Mouse (Mus musculus): ENCODE data around the gene Usp10. TPM values are rescaled to one million over a fixed set of nuclear protein-coding genes. Genes with fewer than 3 reads are reported as not detected.

Usp10 gene
- total RNA-seq, 2 experiments from 2014 or later: 92.2 to 106 TPM

GRCm38 (mm10) chr8:119960531-119961104 lies 50.5 kb downstream of the Usp10 start:
- peak; percentile 60 for DNase-seq

DNA sequence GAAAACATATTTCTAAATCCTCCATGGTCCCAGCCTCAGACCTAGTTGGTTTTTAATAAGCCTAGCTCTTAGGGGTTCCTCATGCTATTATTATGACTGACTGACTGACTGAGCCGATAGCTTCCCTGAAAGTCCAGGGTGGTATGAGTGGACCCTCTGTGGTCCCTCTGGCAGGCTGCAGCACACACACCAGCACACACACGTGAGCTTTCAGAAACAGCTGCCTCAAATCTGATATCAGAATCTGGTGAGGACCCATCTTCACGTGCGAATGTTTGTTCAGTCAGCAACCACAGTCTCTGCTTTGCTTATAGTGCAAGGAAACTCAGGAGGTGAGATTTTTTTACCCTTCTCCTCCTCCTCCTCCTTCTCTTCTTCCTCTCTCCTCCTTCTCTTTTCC lies 54.7 kb downstream of the Usp10 start:
- DNase-seq: no peak

DNA sequence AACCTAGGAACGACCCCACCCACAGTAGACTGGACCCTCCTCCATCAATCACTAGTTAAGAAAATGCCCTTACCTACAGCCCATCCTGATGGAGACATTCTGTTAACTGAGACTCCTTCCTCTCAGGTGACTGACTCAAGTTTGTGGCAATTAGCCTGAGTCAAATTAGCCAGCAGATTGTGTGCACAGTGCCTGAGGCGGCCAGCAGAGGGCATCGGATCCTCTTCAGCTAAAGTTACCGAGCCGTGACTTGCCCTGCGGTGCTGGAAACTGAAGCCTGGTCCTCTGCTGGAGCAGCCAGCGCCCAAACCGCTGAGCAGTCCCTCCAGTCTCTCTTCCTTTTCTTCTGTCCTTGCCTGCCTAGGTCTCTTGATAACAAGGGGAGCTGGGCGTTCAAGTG lies 57.3 kb downstream of the Usp10 start:
- DNase-seq: no peak

- DNase-seq: peak; percentile 44
These were observed 60.0 kb downstream of the Usp10 start for GRCm38 (mm10) chr8:119970169-119970568.

DNA sequence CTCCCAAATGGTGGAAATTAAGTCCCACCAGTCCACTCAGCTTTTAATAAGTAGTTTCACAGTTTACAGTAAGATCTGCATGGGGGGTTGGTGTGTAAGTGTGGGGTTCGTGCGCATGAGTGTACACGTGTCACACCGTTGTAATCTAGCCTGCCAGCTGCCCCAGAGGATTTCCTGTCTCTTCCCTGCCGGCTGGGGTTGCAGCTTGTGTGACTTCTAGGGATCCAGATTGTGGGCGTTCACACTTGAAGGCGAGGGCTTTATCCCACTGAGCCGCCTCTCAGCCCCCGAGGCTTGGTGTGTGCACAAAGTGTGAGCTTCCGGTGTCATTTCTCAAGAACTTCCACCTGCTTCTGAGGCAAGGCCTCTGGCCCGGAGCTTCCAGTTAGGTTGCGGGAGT lies 62.4 kb downstream of the Usp10 start:
- DNase-seq: no peak

GRCm38 (mm10) chr8:119978770-119979381 lies 68.7 kb downstream of the Usp10 start:
- peak; percentile 67 for DNase-seq

- DNase-seq: no peak
These were observed 71.1 kb downstream of the Usp10 start for GRCm38 (mm10) chr8:119981253-119981652.

DNA sequence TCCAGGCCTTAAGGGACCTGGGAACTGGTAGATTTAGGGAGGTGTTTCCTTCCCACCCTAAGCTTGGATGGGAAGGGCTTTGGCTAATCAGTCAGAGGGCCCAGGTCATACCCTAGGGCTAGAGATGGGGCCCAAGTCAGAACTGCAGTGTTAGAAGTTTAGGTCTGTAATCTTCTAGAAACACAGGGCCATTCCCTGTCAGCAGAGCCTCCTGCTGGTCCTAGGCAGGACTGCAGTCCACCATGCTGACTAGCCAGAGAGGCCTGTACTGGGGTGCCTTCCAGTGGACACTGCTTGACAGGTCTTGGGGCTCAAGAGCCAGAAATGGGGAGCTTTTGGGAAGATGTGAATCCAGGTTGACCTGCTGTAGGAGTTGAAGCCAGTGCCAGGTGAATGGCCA lies 73.9 kb downstream of the Usp10 start:
- DNase-seq: peak; percentile 45

GRCm38 (mm10) chr8:119986174-119986573 lies 76.0 kb downstream of the Usp10 start:
- no peak for DNase-seq

DNA sequence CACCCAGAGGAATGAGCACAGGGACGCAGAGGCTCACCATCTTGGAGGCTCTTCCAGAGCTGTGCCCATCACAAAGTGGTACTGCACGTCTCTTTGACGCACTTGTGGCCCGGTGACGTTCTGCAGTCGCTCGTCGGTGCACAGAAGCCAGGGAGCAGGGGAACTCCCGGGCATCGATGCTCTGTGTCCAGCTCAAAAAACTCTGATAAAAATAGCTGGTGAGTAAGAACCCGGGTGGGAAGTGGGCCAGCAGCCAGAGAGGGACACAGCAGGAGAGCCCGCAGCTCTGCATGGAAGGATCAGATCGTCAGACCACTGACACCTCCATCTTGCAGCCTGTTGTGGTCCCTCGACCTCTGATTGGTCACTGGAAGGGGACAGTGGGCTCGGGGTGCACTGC lies 77.9 kb downstream of the Usp10 start:
- peak; percentile 72 for DNase-seq

DNA sequence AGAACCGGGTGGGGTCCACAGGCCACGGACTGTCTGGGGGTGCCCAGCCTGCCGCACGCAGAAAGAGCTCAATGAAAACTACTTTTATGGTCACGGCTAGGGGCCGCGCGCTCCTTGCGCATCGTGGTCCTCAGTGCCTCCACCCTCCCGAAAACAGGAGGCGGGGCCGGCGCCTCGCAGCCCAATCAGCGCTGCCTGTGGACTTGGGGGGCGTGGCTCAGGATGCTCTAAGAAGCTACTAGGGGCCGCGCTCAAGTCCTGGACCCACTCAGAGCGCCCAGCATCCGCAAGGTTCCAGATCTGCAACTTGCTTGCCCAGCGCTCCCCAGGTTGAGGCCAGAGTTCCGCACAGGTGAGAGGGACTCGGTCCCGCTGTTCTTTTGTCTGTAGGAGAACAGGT lies 82.1 kb downstream of the Usp10 start, which contains the start of gene Crispld2:
Crispld2 (plus strand) TSS at position 190 of the 400 bp plus-strand sequence.
- DNase-seq: peak; percentile 82

DNA sequence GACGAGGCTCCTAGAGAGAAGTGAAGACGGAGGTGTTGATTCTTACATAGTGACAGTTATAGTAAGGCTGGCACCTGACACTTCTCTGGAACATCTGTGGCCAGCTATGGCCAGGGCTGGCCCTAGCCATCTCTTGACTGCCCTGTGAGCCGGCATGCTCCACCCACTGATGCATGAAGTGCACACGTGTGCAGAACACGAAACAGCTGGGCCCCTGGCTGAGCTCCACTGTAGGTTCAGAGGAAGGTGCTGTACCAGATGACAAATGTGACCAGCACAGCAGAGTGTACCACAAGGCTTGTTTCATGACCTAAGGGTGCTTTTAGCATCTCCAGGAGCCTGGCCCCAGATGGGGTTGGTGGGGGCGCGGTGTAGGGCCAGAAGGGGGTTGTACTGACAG lies 84.0 kb downstream of the Usp10 start:
- DNase-seq: no peak

GRCm38 (mm10) chr8:119994556-119994955 lies 84.4 kb downstream of the Usp10 start:
- peak; percentile 59 for DNase-seq

DNA sequence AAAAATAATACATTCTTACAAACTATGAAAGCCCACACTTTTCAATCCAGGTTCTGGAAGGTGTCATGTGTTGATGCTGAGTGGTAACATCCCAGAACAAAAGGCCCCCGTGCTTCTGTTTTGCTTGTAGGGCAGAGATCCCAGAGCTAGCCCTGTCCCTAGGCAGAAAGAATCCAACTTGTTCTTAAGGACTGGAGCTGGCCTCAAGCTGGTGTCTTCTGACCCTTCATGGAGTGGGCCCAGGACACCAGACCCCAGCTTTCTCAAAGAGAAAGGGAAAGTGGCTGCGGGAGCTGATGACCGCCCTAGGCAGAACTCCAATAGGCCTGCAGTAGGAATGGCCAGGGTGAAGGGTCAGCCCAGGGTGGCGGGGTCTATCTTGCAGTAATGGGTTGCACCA lies 87.1 kb downstream of the Usp10 start:
- DNase-seq: no peak

DNA sequence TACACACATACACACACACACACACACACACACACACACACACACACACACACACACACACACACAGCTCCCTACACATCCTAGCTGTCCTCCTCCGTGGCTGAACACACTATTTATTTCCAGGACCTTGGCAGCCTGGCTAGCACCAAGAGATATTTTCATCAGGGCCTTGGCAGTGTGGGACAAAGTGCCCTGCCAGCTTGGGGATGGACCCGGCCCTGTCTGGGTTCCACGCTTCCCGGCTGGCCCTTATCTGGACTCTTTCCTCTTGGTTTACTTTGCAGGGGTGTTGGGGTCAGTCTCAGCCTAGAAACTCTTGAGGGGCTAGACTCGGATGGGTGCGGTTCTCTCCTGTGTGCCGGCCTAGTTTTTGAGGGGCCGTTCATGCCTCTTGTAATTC lies 90.3 kb downstream of the Usp10 start:
- peak; percentile 71 for DNase-seq

DNA sequence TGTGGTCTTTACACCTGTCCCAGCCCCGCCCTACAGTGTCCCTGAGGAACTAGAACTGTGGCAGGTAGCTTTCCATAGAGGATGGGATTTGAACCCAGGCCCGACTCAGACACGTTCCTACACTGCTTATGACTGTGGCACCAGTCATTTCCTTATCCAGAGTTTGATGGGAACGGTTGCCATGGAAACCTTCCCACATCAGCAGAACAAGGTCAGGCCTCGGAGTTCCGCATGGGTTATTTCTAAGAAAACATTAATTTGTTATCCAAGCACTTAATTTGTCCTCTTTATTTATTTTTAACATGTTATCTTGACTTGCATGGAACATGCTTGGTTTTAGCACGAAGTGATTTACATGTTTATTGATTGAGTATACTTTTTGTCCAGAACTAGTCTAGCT lies 91.6 kb downstream of the Usp10 start:
- peak; percentile 46 for DNase-seq

DNA sequence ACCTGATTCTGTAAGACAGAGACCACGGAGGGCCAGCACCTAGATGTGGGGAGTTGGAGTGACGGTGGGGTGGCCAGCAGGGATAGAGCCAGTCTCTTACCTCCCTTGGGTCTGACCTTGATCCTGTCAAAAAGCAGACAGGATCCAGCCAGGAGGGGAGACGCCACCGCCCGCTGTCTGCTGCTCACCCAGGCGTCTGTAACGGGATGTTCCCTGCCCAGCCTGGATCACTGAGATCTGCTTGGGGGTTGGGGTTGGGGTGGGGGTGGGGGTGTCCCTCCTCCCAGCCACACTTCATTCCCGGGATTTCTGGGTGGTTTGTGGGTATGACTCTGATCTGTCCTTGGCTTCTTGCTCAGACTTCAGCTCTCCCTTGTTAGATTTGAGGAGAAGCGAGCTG lies 92.2 kb downstream of the Usp10 start:
- DNase-seq: peak; percentile 43

DNA sequence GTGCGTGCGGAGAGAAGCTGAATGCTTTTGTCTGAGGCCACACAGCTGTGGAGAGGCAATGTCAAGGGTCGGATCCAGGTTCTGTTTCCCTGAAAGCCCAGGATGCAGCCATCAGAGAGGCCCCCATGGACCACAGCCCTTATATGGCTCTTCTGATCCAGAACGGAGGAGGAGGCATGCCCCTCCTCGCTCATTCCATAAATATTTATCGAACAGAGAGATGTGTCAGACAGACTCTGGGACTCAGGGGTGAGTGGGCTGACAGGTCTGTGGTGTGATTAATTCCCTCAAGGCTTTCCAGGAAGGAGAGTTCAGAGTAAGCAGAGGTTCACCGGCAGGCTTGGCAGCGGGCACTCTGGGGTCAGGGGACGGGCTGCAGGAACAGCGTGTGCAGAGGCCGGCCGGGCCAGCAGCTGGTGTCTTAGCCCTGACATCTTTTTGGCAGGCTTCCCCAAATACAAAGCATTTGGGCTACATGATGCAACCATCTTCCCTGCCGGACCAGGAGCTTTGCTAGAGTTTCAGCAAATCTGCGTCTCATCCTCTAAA lies 94.1 kb downstream of the Usp10 start:
- DNase-seq: peak; percentile 72

DNA sequence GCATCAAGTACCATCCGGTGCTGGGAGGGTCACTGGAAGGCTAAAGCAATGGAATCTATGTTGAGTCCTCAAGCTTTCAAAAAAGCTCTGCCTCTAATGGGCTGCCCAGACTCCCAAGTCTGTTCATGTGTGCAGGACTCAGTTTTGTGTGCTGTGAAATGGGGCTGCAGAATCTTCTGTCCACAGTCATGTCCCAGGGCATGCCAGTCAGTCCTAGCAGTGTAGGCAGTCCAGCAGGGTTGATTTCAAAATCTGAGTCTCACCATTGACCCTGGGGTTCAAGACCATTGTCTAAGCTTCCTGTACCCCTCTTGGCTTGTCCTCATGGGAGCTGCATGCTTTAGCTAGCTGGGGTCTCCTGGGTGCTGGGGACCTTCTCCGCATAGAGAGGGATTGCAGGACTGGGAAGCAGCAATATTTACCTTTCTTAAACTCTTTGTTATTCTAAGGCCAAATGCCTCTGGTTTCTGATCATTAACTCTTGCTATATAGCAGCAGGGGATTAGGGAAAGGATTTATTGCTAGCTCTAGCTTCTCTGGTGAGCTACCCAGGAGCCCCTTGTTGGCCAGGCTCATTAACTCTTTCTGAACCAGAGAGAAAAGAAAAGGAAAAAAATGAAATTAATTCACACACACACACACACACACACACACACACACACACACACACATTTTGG lies 94.7 kb downstream of the Usp10 start:
- DNase-seq: no peak

GRCm38 (mm10) chr8:120006645-120007160 lies 96.5 kb downstream of the Usp10 start:
- DNase-seq: no peak

Measured in adrenal gland, postnatal 10 days (tissue).